23 mouse cellular contexts compared by ENCODE assay signal in the genomic region with DNA sequence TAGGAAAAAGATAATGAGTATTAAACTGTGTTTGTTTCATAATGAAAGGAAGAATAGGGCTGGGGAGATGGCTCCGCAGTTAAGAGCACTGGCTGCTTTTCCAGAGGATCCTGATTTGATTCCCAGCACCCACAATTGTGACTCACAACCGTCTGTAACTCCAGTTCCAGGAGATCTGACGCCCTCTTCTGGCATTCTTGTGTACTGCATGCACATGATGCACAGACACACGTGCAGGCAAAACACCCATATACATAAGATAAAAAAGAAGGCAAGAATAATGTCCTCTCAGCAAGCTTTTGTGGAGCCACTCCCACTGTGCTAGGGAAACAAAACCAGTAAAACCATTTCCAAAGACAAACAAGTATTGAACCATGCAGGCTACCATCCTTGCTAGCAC.
DNase-seq lines count a peak whose midpoint lies in the region; TF ChIP-seq lines count a peak whose summit lies in the region.
"Had no signal": no experiment of that assay in that cellular context is flagged by ENCODE, and none has a peak within 500 bp of the region (broad histone marks: within the 10 kb centered on the region; RNA-seq: fewer than 3 reads in every experiment).

No protein-coding gene starts in this region.

- peak; percentile 23; the same call in 1 of the 2 replicates for TF ChIP-seq CTCF in layer of hippocampus, adult 2 months (conservative IDR thresholded peaks at IDR 0.05)
- TF ChIP-seq CTCF in E14TG2a.4 (conservative IDR thresholded peaks at IDR 0.05; ENCODE audit: low read length) (peak; percentile 50), ES-Bruce4 (IDR thresholded peaks at IDR 0.05; ENCODE audit: low read depth, low read length) (peak; percentile 3)

- H3K27ac ChIP-seq in layer of hippocampus, adult 2 months = no peak overlapping the region
- no peak overlapping the region for H3K27ac ChIP-seq in ES-Bruce4 (ENCODE audit: insufficient read depth, low read length)
- H3K27ac ChIP-seq: forebrain, embryonic 10.5 days; forebrain, embryonic 13.5 days; gastrocnemius, adult 2 months; heart, embryonic 10.5 days; heart, embryonic 13.5 days; hindbrain, embryonic 12.5 days; hindbrain, embryonic 15.5 days had no signal

- H3K36me3 ChIP-seq in E14TG2a.4 (ENCODE audit: insufficient read depth, low read length) = no peaks in the 10 kb centered on the region
- H3K36me3 ChIP-seq in ES-Bruce4 (ENCODE audit: control insufficient read depth, insufficient read depth, low read length, poor library complexity, severe bottlenecking) = no peaks in the 10 kb centered on the region
- H3K36me3 ChIP-seq: forebrain, embryonic 10.5 days; G1E; heart, embryonic 10.5 days; heart, embryonic 13.5 days; hindbrain, embryonic 12.5 days; hindbrain, embryonic 15.5 days had no signal

- H3K9me3 ChIP-seq in E14TG2a.4 (ENCODE audit: low read length) (no peaks in the 10 kb centered on the region), ES-Bruce4 (replicated peaks; ENCODE audit: control insufficient read depth, insufficient read depth, low read length, poor library complexity, severe bottlenecking) (no peaks in the 10 kb centered on the region; the same call in 1 of the 2 replicates)
- H3K9me3 ChIP-seq: forebrain, embryonic 10.5 days; forebrain, embryonic 13.5 days; G1E; heart, embryonic 10.5 days; hindbrain, embryonic 15.5 days had no signal

- no peak for TF ChIP-seq EP300 in ES-Bruce4 (IDR thresholded peaks at IDR 0.05; ENCODE audit: insufficient read depth, low read depth, low read length)

- DNase-seq in layer of hippocampus, adult 2 months (ENCODE audit: low spot score in 2 of 2) = no peak
- DNase-seq in layer of hippocampus, adult 11-12 months (ENCODE audit: low spot score) = no peak
- peak; percentile 50 for DNase-seq in ZHBTc4 (ENCODE audit: low read depth, low spot score)
- no peak for DNase-seq in thymus, postnatal 0 days (ENCODE audit: low spot score)
- DNase-seq in frontal cortex, adult 2 months (ENCODE audit: extremely low spot score in 1 of 2, low spot score in 1 of 2) = no peak
- DNase-seq: adrenal gland, postnatal 10 days; adrenal gland, postnatal 36 days; cerebellum, adult 18-20 months; cerebellum, adult 9-10 months; cerebellum, postnatal 14 days; gastrocnemius, adult 2 months; gastrocnemius, postnatal 25 days; heart, adult 18-20 months; heart, postnatal 14 days had no signal

- peaks cover 11% of the 10 kb centered on the region for H3K4me1 ChIP-seq in E14TG2a.4 (replicated peaks; ENCODE audit: low read depth, low read length)
- no peaks in the 10 kb centered on the region for H3K4me1 ChIP-seq in ES-Bruce4 (ENCODE audit: control insufficient read depth, insufficient read depth, low read length)
- H3K4me1 ChIP-seq: forebrain, embryonic 10.5 days; forebrain, embryonic 13.5 days; heart, embryonic 10.5 days; heart, embryonic 13.5 days; hindbrain, embryonic 12.5 days; hindbrain, embryonic 15.5 days had no signal

- H3K9ac ChIP-seq in ES-Bruce4 (ENCODE audit: low read depth, poor library complexity, severe bottlenecking) = no peak overlapping the region
- H3K9ac ChIP-seq: forebrain, embryonic 13.5 days; heart, embryonic 13.5 days; hindbrain, embryonic 12.5 days; hindbrain, embryonic 15.5 days had no signal

- no peak for TF ChIP-seq POLR2A in ES-Bruce4 (IDR thresholded peaks at IDR 0.05; ENCODE audit: insufficient read depth, low read length)

- H3K27me3 ChIP-seq in E14TG2a.4 (ENCODE audit: insufficient read depth, low read length) = no peaks in the 10 kb centered on the region
- no peaks in the 10 kb centered on the region; the same call in 1 of the 2 replicates for H3K27me3 ChIP-seq in ES-Bruce4 (ENCODE audit: control insufficient read depth, insufficient read depth, low read length, poor library complexity, severe bottlenecking)
- H3K27me3 ChIP-seq: forebrain, embryonic 13.5 days; heart, embryonic 13.5 days; hindbrain, embryonic 12.5 days; hindbrain, embryonic 15.5 days had no signal

- no peak overlapping the region for H3K4me3 ChIP-seq in layer of hippocampus, adult 2 months
- no peak overlapping the region for H3K4me3 ChIP-seq in E14TG2a.4 (replicated peaks; ENCODE audit: low read length)
- no peak overlapping the region for H3K4me3 ChIP-seq in ES-Bruce4 (ENCODE audit: low read depth, low read length)
- H3K4me3 ChIP-seq: forebrain, embryonic 10.5 days; forebrain, embryonic 13.5 days; gastrocnemius, adult 2 months; heart, embryonic 10.5 days; heart, embryonic 13.5 days; hindbrain, embryonic 12.5 days; hindbrain, embryonic 15.5 days had no signal
